Mouse (Mus musculus) brain, embryonic 14.5 days (tissue): Measurements from ENCODE around the gene Cd40.

ENCODE experiments used
- CTCF ChIP-seq: fragments of 200-500 bp; IDR thresholded peaks from 2 replicates; pipeline ENCODE4 v1.5.1; 2012; ENCODE audit warnings: inconsistent platforms, mild to moderate bottlenecking, moderate library complexity, borderline replicate concordance; ENCODE audit not compliant: insufficient read depth, insufficient read length; ENCODE audit errors: extremely low read depth
- POLR2A ChIP-seq: fragments of 200-500 bp; IDR thresholded peaks from 2 replicates; pipeline ENCODE4 v1.6.1; 2012; ENCODE audit warnings: mild to moderate bottlenecking, inconsistent platforms, borderline replicate concordance; ENCODE audit not compliant: poor library complexity, insufficient read depth, insufficient read length, severe bottlenecking; ENCODE audit errors: extremely low read depth

DNA sequence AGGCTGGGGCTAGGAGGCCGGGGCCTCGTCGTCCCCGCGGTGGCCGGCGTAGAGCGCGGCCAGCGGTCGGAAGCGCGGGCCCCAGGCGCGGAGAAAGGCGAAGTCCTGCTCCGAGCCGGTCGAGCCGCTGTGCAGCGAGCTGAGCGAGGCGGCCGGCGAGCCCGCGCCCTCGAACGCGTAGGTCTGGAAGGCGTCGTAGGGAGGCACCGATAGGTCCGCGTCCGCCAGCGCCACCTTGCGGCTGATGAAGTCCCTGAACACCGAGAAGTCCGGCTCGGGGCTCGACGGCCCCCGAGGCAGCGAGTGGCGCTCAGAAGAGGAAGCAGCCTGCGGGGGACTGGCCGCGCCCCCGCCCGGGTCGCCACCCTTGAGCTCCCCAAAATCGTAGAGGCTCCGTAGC is 56.7 kb downstream of the Cd40 start:
- peak; percentile 81 for TF ChIP-seq CTCF
- TF ChIP-seq POLR2A = no peak
